Mouse (Mus musculus): ENCODE results near the gene Scamp3. TPM values are rescaled to one million over a fixed set of nuclear protein-coding genes. Genes with fewer than 3 reads are reported as not detected.
"Not testable (repeated sequence)": the region's sequence is repeated elsewhere in the genome, so short reads cannot be mapped to it uniquely, and the experiment has no call there.

Scamp3 gene
- polyA plus RNA-seq, 1 experiment from 2014 or later, result 109 TPM

DNA sequence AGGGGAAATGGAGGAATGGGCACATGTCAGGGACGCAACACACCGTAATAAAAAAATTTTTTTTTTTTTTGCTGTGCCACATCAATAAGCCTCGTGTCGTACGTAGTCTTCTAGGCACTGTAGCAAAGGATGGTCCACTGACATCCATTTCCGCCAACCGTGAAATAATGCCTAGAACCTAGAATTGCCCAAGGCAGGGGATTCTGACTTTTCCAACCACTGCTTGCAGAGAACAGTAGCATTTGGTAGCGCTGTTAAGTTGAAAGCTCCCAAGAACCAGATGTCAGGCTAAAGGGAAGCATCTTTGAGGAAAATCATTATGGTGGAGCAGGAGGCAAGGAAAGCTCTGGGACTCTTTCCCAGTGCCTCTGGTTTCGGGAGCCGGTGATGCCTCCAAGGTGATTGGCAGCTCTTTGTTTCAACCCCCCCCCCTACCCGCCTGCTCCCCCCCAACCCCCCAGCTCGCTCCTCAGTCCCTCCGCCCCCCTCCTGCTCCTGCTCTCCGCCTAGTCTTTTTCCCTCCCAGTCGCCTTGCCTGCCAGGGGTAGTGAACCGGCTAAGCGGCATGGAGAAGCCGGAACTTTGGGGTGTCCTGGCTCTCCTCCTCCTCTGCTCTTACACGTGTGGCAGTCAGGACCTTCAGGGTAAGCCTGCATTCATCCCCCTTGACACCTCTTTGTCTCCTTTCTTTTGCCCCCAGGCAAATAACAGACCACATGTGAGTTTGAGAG lies 37.6 kb downstream of the Scamp3 start, which contains the start of gene Thbs3:
Gene Thbs3 (plus strand): TSS at position 500 of the 731 bp plus-strand sequence.
- peaks cover 12% of the 10 kb centered on the region for H3K36me3 ChIP-seq
- ATAC-seq (ENCODE audit: insufficient number of reproducible peaks, low FRiP score, low TSS enrichment, low read depth), result no peak
- H3K27me3 ChIP-seq, result no peaks in the 10 kb centered on the region
- H3K9me3 ChIP-seq (replicated peaks), result no peaks in the 10 kb centered on the region
- peak within 1 kb of the TSS; percentile 59 for H3K9ac ChIP-seq
- 1% methylated on average over 19 of the region's 19 CpGs for WGBS
- H3K4me1 ChIP-seq, result peaks cover 44% of the 10 kb centered on the region
- peak within 1 kb of the TSS; percentile 81 for H3K4me2 ChIP-seq (replicated peaks)
- H3K4me3 ChIP-seq (replicated peaks), result peak within 1 kb of the TSS; percentile 86
- H3K27ac ChIP-seq (replicated peaks), result peak within 1 kb of the TSS; percentile 95

DNA sequence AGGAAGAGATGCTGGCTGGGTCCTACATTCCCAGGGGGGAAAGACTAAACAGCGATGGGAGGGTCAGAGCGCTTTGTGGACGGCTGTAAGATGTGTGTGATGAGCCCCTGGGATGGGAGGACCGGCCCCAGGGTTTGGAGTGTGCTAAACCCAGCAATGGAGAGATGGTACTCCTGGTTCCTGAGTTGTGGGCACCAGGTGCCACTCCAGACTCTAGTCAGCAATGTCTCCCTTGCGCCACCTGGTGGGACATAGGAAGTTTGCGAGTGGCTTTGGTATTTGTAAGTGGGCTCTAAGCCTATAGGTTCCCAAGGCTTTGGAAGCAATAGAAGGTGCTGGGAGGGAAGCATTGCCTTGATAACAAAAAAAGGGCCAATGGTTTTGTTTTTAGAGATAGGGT lies 38.6 kb downstream of the Scamp3 start:
- Histone ChIP-seq H3K9ac (peak overlapping the region; percentile 27; the same call in 1 of the 2 replicates), H3K27me3 (no peaks in the 10 kb centered on the region), H3K4me2 (replicated peaks) (peak overlapping the region; percentile 81), H3K4me3 (replicated peaks) (peak overlapping the region; percentile 86), H3K4me1 (peaks cover 37% of the 10 kb centered on the region), H3K27ac (replicated peaks) (peak overlapping the region; percentile 95; the same call in 1 of the 2 replicates), H3K36me3 (peaks cover 2% of the 10 kb centered on the region; the same call in 1 of the 2 replicates), H3K9me3 (replicated peaks) (no peaks in the 10 kb centered on the region)
- 0% methylated on average over 6 of the region's 6 CpGs for WGBS
- ATAC-seq (ENCODE audit: insufficient number of reproducible peaks, low FRiP score, low TSS enrichment, low read depth), result peak; percentile 12

DNA sequence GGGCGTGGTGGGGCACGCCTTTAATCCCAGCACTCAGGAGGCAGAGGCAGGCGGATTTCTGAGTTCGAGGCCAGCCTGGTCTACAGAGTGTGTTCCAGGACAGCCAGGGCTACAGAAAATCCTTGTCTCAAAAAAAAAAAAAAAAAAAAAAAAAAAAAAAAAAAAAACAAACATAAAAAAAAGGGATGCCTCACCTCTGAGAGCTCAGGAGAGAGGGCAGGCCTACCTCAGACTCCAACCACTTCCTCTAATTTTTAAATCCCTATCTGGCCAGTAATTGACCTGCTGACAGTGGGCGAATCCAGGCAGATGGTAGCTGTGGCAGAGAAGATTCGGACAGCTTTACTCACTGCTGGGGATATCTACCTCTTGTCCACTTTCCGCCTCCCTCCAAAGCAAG lies 39.1 kb downstream of the Scamp3 start:
- ATAC-seq (ENCODE audit: insufficient number of reproducible peaks, low FRiP score, low TSS enrichment, low read depth); H3K9me3 ChIP-seq (replicated peaks); H3K9ac ChIP-seq; H3K36me3 ChIP-seq; H3K27me3 ChIP-seq; H3K4me3 ChIP-seq (replicated peaks); H3K27ac ChIP-seq (replicated peaks): not testable (repeated sequence)
- WGBS, result 72% methylated on average over 7 of the region's 7 CpGs
- H3K4me1 ChIP-seq, result peaks cover 32% of the 10 kb centered on the region
- H3K4me2 ChIP-seq (replicated peaks), result 0 out of 2 replicates have a peak overlapping the region, but pooled peaks have one; percentile 81

DNA sequence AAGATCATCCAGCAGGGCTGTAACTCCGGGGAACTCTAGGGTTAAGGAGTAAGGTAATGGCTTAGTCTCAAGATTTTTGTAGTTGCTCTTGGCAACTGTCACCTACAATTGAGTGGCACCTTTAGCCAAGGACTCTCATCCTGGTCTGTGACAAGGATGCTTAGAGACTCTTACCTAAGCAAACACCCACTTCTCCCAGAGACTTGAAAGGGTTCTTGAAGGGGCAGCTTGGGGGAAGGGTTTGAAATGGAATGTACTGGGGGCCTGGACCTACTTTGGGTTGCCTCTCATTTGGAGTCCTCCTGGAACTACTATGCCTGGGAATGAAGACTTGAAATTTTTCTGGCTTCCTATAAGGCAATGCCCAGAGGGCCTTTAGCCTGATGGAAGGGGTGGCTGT lies 41.0 kb downstream of the Scamp3 start:
- H3K4me1 ChIP-seq, result peaks cover 20% of the 10 kb centered on the region
- peaks cover 3% of the 10 kb centered on the region; the same call in 1 of the 2 replicates for H3K36me3 ChIP-seq
- 85% methylated on average over 1 of the region's 1 CpGs for WGBS
- no peaks in the 10 kb centered on the region for H3K27me3 ChIP-seq
- H3K9ac ChIP-seq, result no peak overlapping the region
- H3K4me3 ChIP-seq (replicated peaks), result no peak overlapping the region
- no peak overlapping the region for H3K4me2 ChIP-seq (replicated peaks)
- no peaks in the 10 kb centered on the region for H3K9me3 ChIP-seq (replicated peaks)
- H3K27ac ChIP-seq (replicated peaks), result no peak overlapping the region
- ATAC-seq (ENCODE audit: insufficient number of reproducible peaks, low FRiP score, low TSS enrichment, low read depth), result no peak

DNA sequence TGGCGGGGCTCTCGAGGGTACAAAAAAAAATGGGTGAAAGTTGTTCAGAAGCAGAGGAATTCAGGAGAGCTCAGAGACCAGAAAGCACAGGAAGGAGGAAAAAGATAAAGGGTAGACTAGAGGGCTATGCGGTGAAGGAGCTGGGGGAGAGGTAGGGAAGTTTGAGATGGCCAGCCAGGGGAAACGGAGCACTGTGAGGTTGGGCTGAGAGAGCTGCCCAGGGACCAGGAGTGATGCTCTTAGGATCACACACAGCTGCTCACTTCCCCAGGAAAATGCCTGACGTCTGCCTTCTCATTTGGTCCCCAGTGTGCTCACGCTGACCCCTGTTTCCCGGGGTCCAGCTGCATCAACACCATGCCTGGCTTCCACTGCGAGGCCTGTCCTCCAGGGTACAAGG lies 42.3 kb downstream of the Scamp3 start:
- no peaks in the 10 kb centered on the region for H3K27me3 ChIP-seq
- WGBS, result 45% methylated on average over 8 of the region's 8 CpGs
- H3K4me1 ChIP-seq, result peaks cover 17% of the 10 kb centered on the region
- H3K9me3 ChIP-seq (replicated peaks), result no peaks in the 10 kb centered on the region
- H3K4me3 ChIP-seq (replicated peaks), result no peak overlapping the region
- no peak overlapping the region for H3K4me2 ChIP-seq (replicated peaks)
- no peak overlapping the region for H3K9ac ChIP-seq
- no peak for ATAC-seq (ENCODE audit: insufficient number of reproducible peaks, low FRiP score, low TSS enrichment, low read depth)
- H3K36me3 ChIP-seq, result peaks cover 7% of the 10 kb centered on the region; the same call in 1 of the 2 replicates
- no peak overlapping the region for H3K27ac ChIP-seq (replicated peaks)

DNA sequence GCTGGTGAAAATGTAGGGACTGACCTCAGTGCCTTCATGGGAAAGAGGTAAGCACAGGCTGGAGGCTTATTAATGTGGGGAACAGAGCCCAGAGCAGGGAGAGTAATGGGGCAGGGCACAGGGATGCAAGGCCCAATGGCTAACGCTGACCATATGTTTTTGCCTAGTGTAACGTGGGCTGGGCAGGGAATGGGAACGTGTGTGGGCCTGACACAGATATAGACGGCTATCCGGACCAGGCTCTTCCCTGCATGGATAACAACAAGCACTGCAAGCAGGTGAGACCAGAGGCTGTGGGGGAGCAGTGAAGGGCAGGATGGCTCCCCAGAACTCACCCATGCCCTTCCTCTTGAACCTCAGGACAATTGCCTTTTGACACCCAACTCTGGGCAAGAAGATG lies 43.9 kb downstream of the Scamp3 start:
- WGBS, result 43% methylated on average over 5 of the region's 5 CpGs
- H3K4me3 ChIP-seq (replicated peaks), result no peak overlapping the region
- no peaks in the 10 kb centered on the region for H3K9me3 ChIP-seq (replicated peaks)
- H3K4me1 ChIP-seq, result peaks cover 6% of the 10 kb centered on the region
- ATAC-seq (ENCODE audit: insufficient number of reproducible peaks, low FRiP score, low TSS enrichment, low read depth), result no peak
- peaks cover 11% of the 10 kb centered on the region; the same call in 1 of the 2 replicates for H3K36me3 ChIP-seq
- H3K9ac ChIP-seq, result no peak overlapping the region
- no peaks in the 10 kb centered on the region for H3K27me3 ChIP-seq
- no peak overlapping the region for H3K27ac ChIP-seq (replicated peaks)
- H3K4me2 ChIP-seq (replicated peaks), result no peak overlapping the region

DNA sequence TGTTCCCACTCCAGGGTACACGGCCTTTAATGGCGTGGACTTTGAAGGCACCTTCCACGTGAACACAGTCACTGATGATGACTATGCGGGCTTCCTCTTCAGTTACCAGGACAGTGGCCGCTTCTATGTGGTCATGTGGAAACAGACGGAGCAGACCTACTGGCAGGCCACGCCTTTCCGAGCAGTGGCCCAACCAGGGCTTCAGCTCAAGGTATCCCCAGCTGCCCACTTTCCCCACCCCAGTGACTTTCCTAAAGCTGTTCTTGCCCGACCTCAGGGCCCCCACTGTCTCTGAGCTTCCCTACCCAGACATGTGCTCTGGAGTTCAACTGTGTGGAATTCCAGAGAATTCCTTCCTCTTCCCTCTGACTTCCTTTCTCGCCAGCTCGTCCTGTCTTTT lies 47.5 kb downstream of the Scamp3 start:
- Histone ChIP-seq H3K27me3 (no peaks in the 10 kb centered on the region), H3K4me2 (replicated peaks) (no peak overlapping the region), H3K36me3 (peaks cover 11% of the 10 kb centered on the region; the same call in 1 of the 2 replicates), H3K4me3 (replicated peaks) (no peak overlapping the region), H3K9ac (no peak overlapping the region), H3K9me3 (replicated peaks) (no peaks in the 10 kb centered on the region), H3K4me1 (peaks cover 37% of the 10 kb centered on the region), H3K27ac (replicated peaks) (no peak overlapping the region)
- WGBS, result 77% methylated on average over 11 of the region's 11 CpGs
- no peak for ATAC-seq (ENCODE audit: insufficient number of reproducible peaks, low FRiP score, low TSS enrichment, low read depth)

DNA sequence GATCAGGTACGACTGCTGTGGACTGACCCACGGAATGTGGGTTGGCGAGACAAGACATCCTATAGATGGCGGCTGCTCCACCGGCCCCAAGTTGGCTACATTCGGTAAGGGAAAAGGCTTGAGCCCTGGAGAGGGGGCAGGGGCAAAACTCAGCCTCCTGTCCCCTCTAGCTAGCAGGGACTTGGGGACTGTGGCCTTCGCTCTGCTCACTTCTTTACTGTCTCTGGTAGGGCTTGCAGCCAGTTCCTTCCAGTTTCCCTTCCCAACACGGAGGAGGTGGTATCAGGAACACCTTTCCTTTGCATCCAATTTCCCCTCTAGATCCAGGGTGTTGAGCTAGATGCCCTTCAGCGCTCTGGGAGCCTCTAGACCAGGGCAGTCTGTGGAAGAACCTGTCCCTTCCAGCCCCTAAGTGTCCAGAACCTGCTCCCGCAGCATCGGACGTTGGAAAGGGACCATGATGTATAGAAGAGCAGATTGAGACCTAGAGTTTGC lies 48.1 kb downstream of the Scamp3 start:
- Histone ChIP-seq H3K9me3 (replicated peaks) (no peaks in the 10 kb centered on the region), H3K27ac (replicated peaks) (no peak overlapping the region), H3K27me3 (no peaks in the 10 kb centered on the region; the same call in 1 of the 2 replicates), H3K4me3 (replicated peaks) (no peak overlapping the region), H3K36me3 (peaks cover 11% of the 10 kb centered on the region; the same call in 1 of the 2 replicates), H3K9ac (no peak overlapping the region), H3K4me1 (peaks cover 37% of the 10 kb centered on the region), H3K4me2 (replicated peaks) (peak overlapping the region; percentile 82; the same call in 1 of the 2 replicates)
- WGBS, result 59% methylated on average over 12 of the region's 12 CpGs
- no peak for ATAC-seq (ENCODE audit: insufficient number of reproducible peaks, low FRiP score, low TSS enrichment, low read depth)

DNA sequence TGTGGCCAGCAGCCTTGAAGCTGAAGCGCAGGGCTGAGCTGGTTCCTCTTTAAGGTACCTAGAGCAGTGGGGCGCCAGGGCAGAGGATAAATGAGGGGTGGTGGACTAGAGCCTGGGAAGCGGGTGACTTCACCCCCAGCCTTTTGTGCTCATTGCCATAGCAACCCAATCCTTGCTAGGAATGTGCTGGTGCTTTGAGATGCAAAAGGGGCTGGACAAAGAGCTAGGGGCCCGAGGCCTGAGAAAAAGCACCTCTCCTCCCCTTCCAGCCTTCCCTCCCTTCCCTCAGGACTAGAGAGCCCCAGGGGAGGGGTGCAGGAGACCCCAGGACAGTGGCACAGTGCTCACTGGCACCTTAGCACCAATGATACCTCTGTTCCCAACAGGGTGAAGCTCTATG lies 48.6 kb downstream of the Scamp3 start:
- no peak overlapping the region for H3K27ac ChIP-seq (replicated peaks)

DNA sequence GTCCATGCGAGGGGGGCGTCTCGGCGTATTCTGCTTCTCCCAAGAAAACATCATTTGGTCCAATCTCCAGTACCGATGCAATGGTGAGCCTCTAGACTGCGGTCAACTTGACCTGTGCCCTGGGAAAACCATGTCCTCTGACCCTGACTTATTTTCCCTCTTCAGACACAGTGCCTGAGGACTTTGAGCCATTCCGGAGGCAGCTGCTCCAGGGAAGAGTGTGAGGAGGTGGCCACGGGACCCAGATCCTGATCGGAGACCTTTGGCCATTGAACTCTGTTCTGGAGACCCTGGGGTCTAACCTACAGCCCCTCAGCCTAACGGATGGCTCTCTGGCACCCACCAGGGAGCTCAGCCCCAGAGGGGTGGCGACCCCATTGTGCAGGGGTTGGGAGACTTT lies 49.1 kb downstream of the Scamp3 start:
- peaks cover 37% of the 10 kb centered on the region for H3K4me1 ChIP-seq
- H3K4me3 ChIP-seq (replicated peaks), result peak overlapping the region; percentile 46
- ATAC-seq (ENCODE audit: insufficient number of reproducible peaks, low FRiP score, low TSS enrichment, low read depth), result no peak
- H3K36me3 ChIP-seq, result peaks cover 9% of the 10 kb centered on the region; the same call in 1 of the 2 replicates
- H3K27me3 ChIP-seq, result no peaks in the 10 kb centered on the region; the same call in 1 of the 2 replicates
- H3K4me2 ChIP-seq (replicated peaks), result peak overlapping the region; percentile 82
- WGBS, result 32% methylated on average over 11 of the region's 11 CpGs
- H3K27ac ChIP-seq (replicated peaks), result 0 out of 2 replicates have a peak overlapping the region, but pooled peaks have one; percentile 89
- H3K9ac ChIP-seq, result no peak overlapping the region
- H3K9me3 ChIP-seq (replicated peaks), result no peaks in the 10 kb centered on the region

More for the DNA sequence above, 48.6 kb downstream of the Scamp3 start:
- peaks cover 37% of the 10 kb centered on the region for H3K4me1 ChIP-seq
- no peaks in the 10 kb centered on the region; the same call in 1 of the 2 replicates for H3K27me3 ChIP-seq
- no peaks in the 10 kb centered on the region for H3K9me3 ChIP-seq (replicated peaks)
- no peak for ATAC-seq (ENCODE audit: insufficient number of reproducible peaks, low FRiP score, low TSS enrichment, low read depth)
- H3K4me3 ChIP-seq (replicated peaks), result peak overlapping the region; percentile 46; the same call in 1 of the 2 replicates
- peaks cover 11% of the 10 kb centered on the region; the same call in 1 of the 2 replicates for H3K36me3 ChIP-seq
- peak overlapping the region; percentile 82; the same call in 1 of the 2 replicates for H3K4me2 ChIP-seq (replicated peaks)
- H3K9ac ChIP-seq, result no peak overlapping the region
- 38% methylated on average over 4 of the region's 4 CpGs for WGBS

DNA sequence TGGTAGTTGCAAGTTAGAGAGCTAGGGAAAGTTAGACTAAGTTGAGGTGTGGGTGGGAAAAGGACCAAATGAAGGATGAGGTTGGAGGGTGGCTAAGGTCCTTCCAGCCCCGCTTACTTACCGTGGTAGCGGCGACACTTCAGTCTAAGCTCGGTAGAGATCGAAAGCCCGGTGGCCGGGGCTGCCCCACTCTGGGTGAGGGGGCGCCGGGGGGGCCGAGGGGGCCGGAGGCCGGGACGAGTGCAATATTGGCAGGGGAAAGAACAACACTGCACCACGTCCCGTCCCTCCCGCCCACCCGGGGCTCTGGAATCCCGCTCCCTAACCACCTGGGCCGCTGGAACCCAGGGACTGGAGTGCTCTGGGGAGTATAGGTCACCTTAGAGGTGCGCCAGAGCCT lies 49.6 kb downstream of the Scamp3 start, which contains the start of gene Mtx1:
Gene Mtx1 (minus strand): TSS at position 189 of the 400 bp plus-strand sequence.
- peak within 1 kb of the TSS; percentile 7; the same call in 1 of the 2 replicates for H3K9ac ChIP-seq

More for the DNA sequence above, 49.6 kb downstream of the Scamp3 start, which contains the start of gene Mtx1:
- Histone ChIP-seq H3K27ac (replicated peaks) (peak within 1 kb of the TSS; percentile 89), H3K9me3 (replicated peaks) (no peaks in the 10 kb centered on the region), H3K36me3 (peaks cover 9% of the 10 kb centered on the region; the same call in 1 of the 2 replicates), H3K4me3 (replicated peaks) (peak within 1 kb of the TSS; percentile 46), H3K27me3 (no peaks in the 10 kb centered on the region; the same call in 1 of the 2 replicates), H3K4me2 (replicated peaks) (peak within 1 kb of the TSS; percentile 82), H3K4me1 (peaks cover 37% of the 10 kb centered on the region)
- 3% methylated on average over 20 of the region's 21 CpGs for WGBS
- ATAC-seq (ENCODE audit: insufficient number of reproducible peaks, low FRiP score, low TSS enrichment, low read depth), result no peak

All from embryonic facial prominence, embryonic 15.5 days (tissue).